Mouse (Mus musculus) kidney, adult 2 months (tissue): Measurements from ENCODE around the gene Abcb9. TPM values are rescaled to one million over a fixed set of nuclear protein-coding genes. Genes with fewer than 3 reads are reported as not detected.

Experiments used
- DNase-seq: peaks from one replicate; pipeline ENCODE4 v3.0.0; 2021
- H3K27ac ChIP-seq: fragments of 200-500 bp; 2 replicates; pipeline ENCODE4 v1.5.1; 2012; ENCODE audit warnings: low read depth, low read length, control low read depth, inconsistent platforms; ENCODE audit not compliant: insufficient read depth
- H3K27me3 ChIP-seq: fragments of 200-500 bp; replicated peaks from 2 replicates; pipeline ENCODE4 v1.6.1; 2012; ENCODE audit warnings: mild to moderate bottlenecking, moderate library complexity, low read length, inconsistent platforms; ENCODE audit not compliant: control insufficient read depth, insufficient read depth
- H3K36me3 ChIP-seq: fragments of 200-500 bp; 2 replicates; pipeline ENCODE4 v1.6.1; 2012; ENCODE audit warnings: mild to moderate bottlenecking, moderate library complexity, low read length, inconsistent platforms; ENCODE audit not compliant: control insufficient read depth, insufficient read depth
- H3K4me1 ChIP-seq: fragments of 200-500 bp; 2 replicates; pipeline ENCODE4 v1.6.1; 2011; ENCODE audit warnings: low read length; ENCODE audit not compliant: control insufficient read depth, insufficient read depth
- H3K4me3 ChIP-seq: fragments of 200-500 bp; 2 replicates; pipeline ENCODE4 v1.5.1; 2011; ENCODE audit warnings: mild to moderate bottlenecking, low read depth, low read length, control low read depth; ENCODE audit not compliant: insufficient read depth
- CTCF ChIP-seq: fragments of 200-500 bp; conservative IDR thresholded peaks from 2 replicates; pipeline ENCODE4 v1.5.1; 2011; ENCODE audit warnings: low read depth, mild to moderate bottlenecking, control low read depth, low read length, moderate library complexity, mixed read lengths; ENCODE audit not compliant: insufficient read depth, insufficient read length
- POLR2A ChIP-seq: fragments of 200-500 bp; IDR thresholded peaks from one replicate; pipeline ENCODE4 v1.6.1; 2011; ENCODE audit warnings: low read depth, low read length, control low read depth
- WGBS: fragments of 180-500 bp; shearing (Covaris S2); methylation state at CpG from one replicate; pipeline ENCODE4 v1.1.7; 2018; 5-methylcytosine and 5-hydroxymethylcytosine counted together
- polyA plus RNA-seq: library from polyadenylated mRNA; depleted of rRNA; stranded (reverse); fragments of >200 nt; gene quantifications from 2 replicates; pipeline ENCODE4 v1.2.3, GENCODE M21; 2012

Abcb9 gene
- polyA plus RNA-seq, 1 experiment = 8.1 TPM

DNA sequence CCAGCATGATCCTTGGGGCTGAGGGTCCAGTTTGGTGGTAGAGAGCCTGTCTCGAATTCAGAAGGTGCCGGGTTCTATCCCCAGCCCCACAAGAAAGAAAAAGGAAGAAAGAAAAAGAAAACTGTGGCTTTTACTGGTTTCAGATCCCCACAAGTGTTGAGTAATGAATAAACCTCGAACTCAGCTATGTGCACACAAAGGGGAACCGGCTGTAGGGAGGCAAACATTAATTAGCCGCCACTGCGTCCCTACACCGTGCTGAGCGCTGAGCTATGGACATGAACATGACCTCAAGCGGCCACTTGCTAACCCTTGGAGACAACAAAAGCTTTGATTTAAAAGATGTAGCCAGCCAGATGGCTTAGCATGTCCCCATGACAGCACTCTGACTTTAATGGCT lies 70.5 kb downstream of the Abcb9 start:
- H3K4me3 ChIP-seq = no peak overlapping the region
- H3K27me3 ChIP-seq = no peaks in the 10 kb centered on the region
- no peaks in the 10 kb centered on the region for H3K36me3 ChIP-seq
- WGBS = 47% methylated on average over 9 of the region's 9 CpGs
- DNase-seq = no peak
- peaks cover 34% of the 10 kb centered on the region for H3K4me1 ChIP-seq
- no peak for TF ChIP-seq CTCF
- TF ChIP-seq POLR2A = no peak
- peak overlapping the region; percentile 87 for H3K27ac ChIP-seq

DNA sequence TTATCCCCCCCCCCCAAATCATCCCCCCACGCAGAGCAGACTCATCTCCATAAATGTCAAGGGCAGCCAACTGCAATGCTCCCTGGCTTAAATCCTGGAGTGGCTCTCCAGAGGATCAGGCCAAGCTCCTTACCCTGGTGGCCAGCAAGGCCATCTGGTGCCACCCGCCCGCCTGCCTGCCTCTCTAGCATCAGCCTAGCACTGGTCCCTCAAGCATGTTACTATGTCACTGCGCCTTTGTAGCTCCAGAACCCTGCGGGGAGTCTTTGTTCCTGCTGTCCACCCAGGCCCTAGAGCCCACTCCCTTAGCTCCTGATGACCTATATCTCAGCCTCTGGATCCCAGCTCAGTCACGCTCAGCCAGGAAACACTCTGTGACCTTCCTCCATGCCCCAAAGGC lies 70.9 kb downstream of the Abcb9 start:
- no peaks in the 10 kb centered on the region for H3K36me3 ChIP-seq
- TF ChIP-seq POLR2A (no peak), CTCF (no peak)
- no peak for DNase-seq
- H3K27ac ChIP-seq = peak overlapping the region; percentile 87
- peaks cover 34% of the 10 kb centered on the region for H3K4me1 ChIP-seq
- 61% methylated on average over 6 of the region's 6 CpGs for WGBS
- no peak overlapping the region for H3K4me3 ChIP-seq
- H3K27me3 ChIP-seq = no peaks in the 10 kb centered on the region

DNA sequence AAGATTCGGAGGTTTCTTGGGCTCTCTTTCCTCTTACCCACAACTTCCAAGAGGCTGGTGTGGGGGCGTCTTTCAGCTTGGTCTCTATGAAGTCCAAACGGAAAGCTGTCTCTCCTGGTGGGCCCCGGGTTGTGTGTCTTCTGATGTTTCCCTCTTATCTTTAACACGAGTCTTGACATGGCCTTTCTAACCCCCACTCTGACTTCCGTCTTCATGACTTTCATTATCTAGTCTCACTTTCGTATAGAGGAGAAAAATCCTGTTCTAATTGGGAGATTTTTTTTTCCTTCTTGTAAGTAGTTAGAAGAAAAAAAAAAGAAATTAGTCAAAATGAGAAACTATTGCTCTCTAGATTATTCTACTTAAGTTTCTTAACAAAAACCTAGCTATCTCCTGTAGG lies 73.2 kb downstream of the Abcb9 start:
- no peak overlapping the region for H3K4me3 ChIP-seq
- DNase-seq = no peak
- peaks cover 27% of the 10 kb centered on the region for H3K4me1 ChIP-seq
- no peaks in the 10 kb centered on the region for H3K36me3 ChIP-seq
- TF ChIP-seq CTCF (no peak), POLR2A (no peak)
- no peak overlapping the region for H3K27ac ChIP-seq
- WGBS = 72% methylated on average over 7 of the region's 7 CpGs
- H3K27me3 ChIP-seq = no peaks in the 10 kb centered on the region

DNA sequence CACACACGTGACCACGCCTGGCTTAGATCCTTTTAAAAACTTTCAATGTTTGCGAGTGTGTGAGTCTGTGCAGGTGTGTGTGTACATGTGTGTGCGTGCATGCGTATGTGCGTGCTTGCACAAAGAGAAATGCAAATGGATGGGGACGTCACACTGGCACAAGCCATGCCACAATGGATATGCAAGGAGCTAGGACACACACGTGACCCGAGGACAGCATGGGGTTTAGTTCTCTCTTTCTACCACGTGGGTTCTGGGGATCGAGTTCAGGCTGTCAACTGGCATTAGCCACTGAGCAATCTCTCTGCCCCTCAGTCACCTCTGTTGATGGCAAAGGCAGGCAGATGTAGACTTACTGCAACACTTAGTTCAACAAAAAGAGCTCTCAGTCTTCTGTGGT lies 73.9 kb downstream of the Abcb9 start:
- 88% methylated on average over 11 of the region's 11 CpGs for WGBS
- TF ChIP-seq CTCF = no peak
- Histone ChIP-seq H3K4me3 (no peak overlapping the region), H3K36me3 (no peaks in the 10 kb centered on the region), H3K4me1 (peaks cover 27% of the 10 kb centered on the region), H3K27me3 (no peaks in the 10 kb centered on the region), H3K27ac (no peak overlapping the region)
- DNase-seq = no peak

DNA sequence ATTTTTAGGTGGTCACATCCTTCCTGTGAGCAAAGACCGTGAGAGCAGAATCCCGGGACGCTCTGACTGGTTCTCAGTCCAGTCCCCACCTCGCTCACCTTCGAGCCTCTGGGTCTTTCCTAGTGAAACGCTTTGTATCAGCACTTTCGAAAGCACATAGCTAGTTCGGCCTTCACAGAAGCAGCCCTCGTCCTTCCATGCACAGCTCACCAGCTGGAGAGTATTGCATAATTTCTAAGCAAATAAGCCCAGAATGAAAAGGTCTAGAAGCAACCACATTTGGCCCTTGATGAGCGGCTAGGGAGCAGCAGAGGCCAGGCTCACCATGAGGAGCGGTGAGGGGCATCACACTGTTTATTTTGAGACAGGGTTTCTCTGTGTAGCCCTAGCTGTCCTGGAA lies 74.5 kb downstream of the Abcb9 start:
- H3K27me3 ChIP-seq = no peaks in the 10 kb centered on the region
- H3K27ac ChIP-seq = no peak overlapping the region
- TF ChIP-seq POLR2A (no peak), CTCF (no peak)
- DNase-seq = no peak
- H3K36me3 ChIP-seq = no peaks in the 10 kb centered on the region
- H3K4me3 ChIP-seq = no peak overlapping the region
- H3K4me1 ChIP-seq = peaks cover 27% of the 10 kb centered on the region
- 89% methylated on average over 11 of the region's 11 CpGs for WGBS

DNA sequence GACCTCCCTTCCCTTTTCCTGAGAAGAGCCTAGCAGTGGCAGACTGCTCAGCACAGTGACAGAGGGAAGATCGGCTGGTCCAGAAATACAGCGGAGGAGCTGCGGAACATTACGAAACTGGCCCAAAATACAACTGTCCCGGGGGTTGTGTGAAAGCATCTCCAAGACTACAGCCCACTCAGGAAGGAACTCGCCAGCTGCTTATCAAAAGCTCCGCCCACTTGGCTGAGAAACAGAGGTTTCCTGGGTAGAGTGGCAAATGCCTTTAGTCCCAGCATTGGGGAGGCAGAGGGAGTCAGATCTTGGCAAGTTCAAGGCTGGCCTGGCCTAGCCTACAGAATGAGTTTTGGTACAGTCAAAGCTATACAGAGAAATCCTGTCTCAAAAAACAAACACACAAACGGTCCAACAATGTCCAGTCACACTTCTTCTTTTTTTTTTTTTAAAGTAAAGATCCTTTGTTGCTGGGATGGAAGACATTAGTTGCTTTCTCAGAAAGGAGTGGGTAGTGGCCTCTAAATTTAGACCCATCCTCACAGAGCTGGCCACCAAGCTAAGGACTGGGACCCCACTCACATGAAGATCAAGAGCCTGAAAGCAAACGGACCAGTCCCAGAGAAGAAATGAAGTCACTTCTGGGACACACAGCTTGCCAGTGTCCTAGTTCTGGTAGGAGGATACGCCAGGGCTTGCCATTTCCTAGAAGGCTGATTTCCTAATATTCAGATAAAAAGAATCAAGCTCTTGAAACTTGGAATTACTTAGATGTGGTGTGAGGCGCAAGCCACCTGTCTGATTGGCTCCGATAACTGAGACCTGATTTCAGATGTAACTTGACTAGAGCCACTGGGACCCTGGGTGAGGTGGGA lies 76.0 kb downstream of the Abcb9 start:
- 60% methylated on average over 12 of the region's 12 CpGs for WGBS
- no peak for TF ChIP-seq CTCF
- no peak for TF ChIP-seq POLR2A
- peak; percentile 83 for DNase-seq
- H3K27ac ChIP-seq = 0 out of 2 replicates have a peak overlapping the region, but pooled peaks have one; percentile 13
- H3K36me3 ChIP-seq = no peaks in the 10 kb centered on the region
- no peaks in the 10 kb centered on the region for H3K27me3 ChIP-seq
- H3K4me1 ChIP-seq = peaks cover 14% of the 10 kb centered on the region
- H3K4me3 ChIP-seq = no peak overlapping the region

DNA sequence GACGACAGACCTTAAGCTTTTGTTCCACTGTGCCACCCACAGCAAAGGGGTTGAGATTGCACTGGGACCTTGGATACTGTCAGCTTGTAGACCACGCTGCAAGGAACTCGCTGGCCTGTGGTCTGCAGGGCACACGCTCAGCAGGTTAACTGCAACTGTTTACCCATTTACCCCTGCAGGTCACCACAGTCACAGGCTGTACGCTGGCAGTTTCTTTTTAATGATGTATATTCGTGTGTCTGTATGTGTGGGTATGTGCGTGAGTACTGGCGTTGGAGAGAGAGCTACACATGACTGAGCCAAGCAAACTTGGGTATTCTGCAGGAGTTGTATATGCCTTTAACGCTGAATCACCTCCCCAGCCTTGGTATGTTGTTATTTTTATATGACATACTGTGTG lies 76.9 kb downstream of the Abcb9 start:
- Histone ChIP-seq H3K27me3 (no peaks in the 10 kb centered on the region), H3K27ac (no peak overlapping the region), H3K36me3 (no peaks in the 10 kb centered on the region), H3K4me3 (no peak overlapping the region), H3K4me1 (peaks cover 18% of the 10 kb centered on the region)
- TF ChIP-seq CTCF = no peak
- TF ChIP-seq POLR2A = no peak
- 79% methylated on average over 9 of the region's 9 CpGs for WGBS
- no peak for DNase-seq
